Mouse (Mus musculus) forebrain, postnatal 0 days (tissue): ENCODE data around the gene Gls. TPM values are rescaled to one million over a fixed set of nuclear protein-coding genes. Genes with fewer than 3 reads are reported as not detected.

Experiments used
- ATAC-seq: fragments of 200-750 bp; cut with Nextera tagmentation; 2 replicates; pipeline ENCODE4 v1.8.0; 2017; ENCODE audit warnings: mild to moderate bottlenecking, moderate library complexity
- DNase-seq: peaks from one replicate; pipeline ENCODE4 v3.0.0-alpha.2; 2015
- H3K27ac ChIP-seq: fragments of 300-500 bp; sonication (generic); 2 replicates; pipeline ENCODE4 v1.5.1; 2014; ENCODE audit warnings: low read depth, mild to moderate bottlenecking, antibody characterized with exemption, low read length, moderate library complexity, mixed read lengths
- H3K27me3 ChIP-seq: fragments of 300-500 bp; sonication (generic); 2 replicates; pipeline ENCODE4 v1.6.1; 2014; ENCODE audit warnings: mild to moderate bottlenecking, low read length, mixed read lengths; ENCODE audit not compliant: insufficient read depth
- H3K36me3 ChIP-seq: fragments of 300-500 bp; sonication (generic); 2 replicates; pipeline ENCODE4 v1.6.1; 2014; ENCODE audit warnings: mild to moderate bottlenecking, moderate library complexity; ENCODE audit not compliant: insufficient read depth
- H3K4me1 ChIP-seq: fragments of 300-500 bp; sonication (generic); 2 replicates; pipeline ENCODE4 v1.6.1; 2014; ENCODE audit warnings: antibody characterized with exemption; ENCODE audit not compliant: insufficient read depth
- H3K4me2 ChIP-seq: fragments of 300-500 bp; sonication (generic); 2 replicates; pipeline ENCODE4 v1.6.1; 2014; ENCODE audit warnings: low read depth, mild to moderate bottlenecking, moderate library complexity
- H3K4me3 ChIP-seq: fragments of 300-500 bp; sonication (generic); 2 replicates; pipeline ENCODE4 v1.5.1; 2014; ENCODE audit warnings: low read depth, low read length, mixed read lengths
- H3K9ac ChIP-seq: fragments of 300-500 bp; sonication (generic); 2 replicates; pipeline ENCODE4 v1.6.1; 2014; ENCODE audit warnings: mild to moderate bottlenecking
- H3K9me3 ChIP-seq: fragments of 300-500 bp; sonication (generic); 2 replicates; pipeline ENCODE4 v1.6.1; 2016; ENCODE audit warnings: low read length
- CTCF ChIP-seq: sonication (generic); IDR thresholded peaks from 2 replicates; pipeline ENCODE4 v1.5.1; 2016; ENCODE audit warnings: antibody characterized with exemption, control low read depth, low read depth
- WGBS: fragments of 180-500 bp; shearing (Covaris S2); extraction: QIAGEN DNeasy Blood & Tissue Kit; methylation state at CpG from one replicate; pipeline ENCODE4 v1.1.7; 2014; 5-methylcytosine and 5-hydroxymethylcytosine counted together
- polyA plus RNA-seq: library from polyadenylated mRNA; unstranded; fragments of >200 nt; fragmentation: Nextera tagmentation; extraction: Ambion mirVana; gene quantifications from 2 replicates; pipeline ENCODE4 v1.2.1, GENCODE M21; 2015
- total RNA-seq: library from RNA; depleted of rRNA; stranded (reverse); fragments of >200 nt; gene quantifications from 2 replicates; pipeline ENCODE4 v1.2.3, GENCODE M21; 2014; rRNA removed

Gls gene
- 238 and 254 TPM in 2 replicates for total RNA-seq
- polyA plus RNA-seq: 17.2 and 27.9 TPM in 2 replicates

GRCm38 (mm10) chr1:52233143-52233713 lies at the start of gene Gls:
Gls (minus strand) TSS chr1:52233232.
- Histone ChIP-seq H3K36me3 (no peaks in the 10 kb centered on the region), H3K9ac (peak within 1 kb of the TSS; percentile 93), H3K27ac (peak within 1 kb of the TSS; percentile 98), H3K27me3 (no peaks in the 10 kb centered on the region), H3K4me2 (peak within 1 kb of the TSS; percentile 79), H3K4me3 (peak within 1 kb of the TSS; percentile 93), H3K4me1 (peaks cover 11% of the 10 kb centered on the region), H3K9me3 (no peaks in the 10 kb centered on the region)
- 2% methylated on average over 46 of the region's 46 CpGs for WGBS
- DNase-seq (peak; percentile 97), ATAC-seq (peak; percentile 98)
- TF ChIP-seq CTCF: no peak

GRCm38 (mm10) chr1:52279831-52280595 lies 47.0 kb upstream of the Gls start:
- ATAC-seq: no peak
- H3K4me3 ChIP-seq: no peak overlapping the region
- DNase-seq: no peak
- H3K4me1 ChIP-seq: no peaks in the 10 kb centered on the region
- H3K27me3 ChIP-seq: no peaks in the 10 kb centered on the region
- H3K27ac ChIP-seq: no peak overlapping the region
- H3K9ac ChIP-seq: no peak overlapping the region
- no peak for TF ChIP-seq CTCF
- no peaks in the 10 kb centered on the region for H3K9me3 ChIP-seq
- 45% methylated on average over 7 of the region's 7 CpGs for WGBS
- no peaks in the 10 kb centered on the region for H3K36me3 ChIP-seq
- H3K4me2 ChIP-seq: no peak overlapping the region

- Histone ChIP-seq H3K9me3 (no peaks in the 10 kb centered on the region), H3K36me3 (no peaks in the 10 kb centered on the region), H3K4me3 (no peak overlapping the region), H3K27ac (no peak overlapping the region), H3K4me1 (no peaks in the 10 kb centered on the region), H3K9ac (no peak overlapping the region), H3K27me3 (no peaks in the 10 kb centered on the region), H3K4me2 (no peak overlapping the region)
- 56% methylated on average over 3 of the region's 3 CpGs for WGBS
- ATAC-seq: no peak
- no peak for DNase-seq
- TF ChIP-seq CTCF: no peak
Observed at GRCm38 (mm10) chr1:52279331-52279730, 46.3 kb upstream of the Gls start.

GRCm38 (mm10) chr1:52278073-52278472 lies 45.0 kb upstream of the Gls start:
- no peak for DNase-seq
- H3K36me3 ChIP-seq: no peaks in the 10 kb centered on the region
- H3K4me3 ChIP-seq: no peak overlapping the region
- ATAC-seq: no peak
- H3K4me1 ChIP-seq: no peaks in the 10 kb centered on the region
- WGBS: 78% methylated on average over 6 of the region's 6 CpGs
- H3K9me3 ChIP-seq: no peaks in the 10 kb centered on the region
- no peaks in the 10 kb centered on the region for H3K27me3 ChIP-seq
- H3K9ac ChIP-seq: no peak overlapping the region
- no peak overlapping the region for H3K27ac ChIP-seq
- TF ChIP-seq CTCF: no peak
- no peak overlapping the region for H3K4me2 ChIP-seq

GRCm38 (mm10) chr1:52274210-52274609 lies 41.2 kb upstream of the Gls start:
- ATAC-seq: no peak
- no peak overlapping the region for H3K4me3 ChIP-seq
- H3K27me3 ChIP-seq: no peaks in the 10 kb centered on the region
- no peaks in the 10 kb centered on the region for H3K9me3 ChIP-seq
- WGBS: 87% methylated on average over 3 of the region's 3 CpGs
- 0 out of 2 replicates have a peak, but pooled peaks cover 4% of the 10 kb centered on the region for H3K4me1 ChIP-seq
- no peak overlapping the region for H3K4me2 ChIP-seq
- H3K27ac ChIP-seq: no peak overlapping the region
- no peak for TF ChIP-seq CTCF
- H3K36me3 ChIP-seq: no peaks in the 10 kb centered on the region
- H3K9ac ChIP-seq: no peak overlapping the region
- DNase-seq: no peak

- TF ChIP-seq CTCF: no peak
- no peak for DNase-seq
- WGBS: 76% methylated on average over 5 of the region's 5 CpGs
- Histone ChIP-seq H3K4me3 (no peak overlapping the region), H3K36me3 (no peaks in the 10 kb centered on the region), H3K4me2 (no peak overlapping the region), H3K27me3 (no peaks in the 10 kb centered on the region), H3K4me1 (0 out of 2 replicates have a peak, but pooled peaks cover 4% of the 10 kb centered on the region), H3K9me3 (no peaks in the 10 kb centered on the region), H3K9ac (no peak overlapping the region), H3K27ac (no peak overlapping the region)
- ATAC-seq: no peak
Observed at GRCm38 (mm10) chr1:52272018-52272678, 39.1 kb upstream of the Gls start.

- ATAC-seq (no peak), DNase-seq (no peak)
- H3K4me3 ChIP-seq: no peak overlapping the region
- no peaks in the 10 kb centered on the region for H3K27me3 ChIP-seq
- no peaks in the 10 kb centered on the region for H3K36me3 ChIP-seq
- H3K27ac ChIP-seq: no peak overlapping the region
- 84% methylated on average over 9 of the region's 9 CpGs for WGBS
- H3K9ac ChIP-seq: no peak overlapping the region
- no peak for TF ChIP-seq CTCF
- H3K4me2 ChIP-seq: no peak overlapping the region
- H3K4me1 ChIP-seq: 0 out of 2 replicates have a peak, but pooled peaks cover 4% of the 10 kb centered on the region
- no peaks in the 10 kb centered on the region for H3K9me3 ChIP-seq
Observed at GRCm38 (mm10) chr1:52270354-52270753, 37.3 kb upstream of the Gls start.
